Mouse (Mus musculus) bone marrow, adult 2 months (tissue): ENCODE measurements around the gene Mgat2.

Experiments used
- CTCF ChIP-seq: fragments of 200-500 bp; IDR thresholded peaks from 2 replicates; pipeline ENCODE4 v1.5.1; 2011; ENCODE audit warnings: low read length, control low read depth; ENCODE audit not compliant: control insufficient read depth, insufficient read depth
- POLR2A ChIP-seq: fragments of 200-500 bp; IDR thresholded peaks from 2 replicates; pipeline ENCODE4 v1.6.1; 2011; ENCODE audit warnings: low read depth, mild to moderate bottlenecking, control low read depth, low read length, borderline replicate concordance; ENCODE audit not compliant: control insufficient read depth

GRCm38 (mm10) chr12:69181800-69182199 lies 2.2 kb upstream of the Mgat2 start:
- TF ChIP-seq CTCF (no peak), POLR2A (no peak)
